Comparison of ENCODE assay signal across 10 mouse cellular contexts in the genomic region with DNA sequence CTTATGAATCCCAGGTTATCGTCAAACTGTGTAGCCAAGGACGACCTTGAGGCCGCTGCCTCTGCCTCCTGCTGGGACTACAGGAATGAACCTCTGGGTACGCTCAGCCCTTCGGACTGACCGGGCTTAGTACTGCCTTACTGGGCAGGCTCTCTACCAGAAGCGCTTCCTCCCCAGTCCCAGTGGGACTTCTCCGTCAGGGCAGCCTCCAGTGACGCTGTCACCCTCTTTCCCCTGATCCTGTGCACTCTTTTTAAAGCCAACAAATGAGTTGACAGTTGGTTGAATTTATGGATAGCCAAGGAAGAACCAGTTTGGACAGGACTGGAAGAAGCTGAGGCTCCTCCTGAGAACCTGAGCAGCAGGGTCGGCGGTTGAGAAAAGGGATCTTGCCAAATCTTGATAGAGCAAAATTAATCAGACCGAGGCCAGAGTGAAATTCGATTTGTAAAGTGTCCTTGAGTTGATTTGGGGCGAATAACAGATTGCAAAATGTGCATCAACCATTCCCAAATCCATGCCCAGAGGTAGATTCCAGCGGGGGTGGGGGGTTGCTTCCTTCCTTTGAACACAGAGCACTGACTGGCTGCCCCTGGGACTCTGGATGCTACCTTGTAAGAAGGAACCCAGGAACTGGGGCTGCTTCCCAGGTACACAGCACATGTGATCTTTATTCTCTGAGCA. TPM values are rescaled to one million over a fixed set of nuclear protein-coding genes. Genes with fewer than 3 reads are reported as not detected.
A peak's percentile ranks its signal among the peaks of the same experiment; 100 is the strongest.
DNase-seq lines count a peak whose midpoint lies in the region; ATAC-seq and TF ChIP-seq lines count a peak whose summit lies in the region.
"Had no signal": no experiment of that assay in that cellular context is flagged by ENCODE, and none has a peak within 500 bp of the region (broad histone marks: within the 10 kb centered on the region; RNA-seq: fewer than 3 reads in every experiment).

No protein-coding gene starts in this region.

- H3K4me2 ChIP-seq in hindbrain, postnatal 0 days (ENCODE audit: low read depth, low read length): no peak overlapping the region
- H3K4me2 ChIP-seq in kidney, embryonic 15.5 days: no peak overlapping the region

- TF ChIP-seq CTCF in hindbrain, postnatal 0 days (IDR thresholded peaks at IDR 0.05; ENCODE audit: low read depth): no peak

- H3K4me1 ChIP-seq in hindbrain, postnatal 0 days (ENCODE audit: insufficient read depth, low read length): no peaks in the 10 kb centered on the region
- H3K4me1 ChIP-seq in hindbrain, embryonic 10.5 days (replicated peaks): peaks cover 13% of the 10 kb centered on the region; the same call in 1 of the 2 replicates
- H3K4me1 ChIP-seq in kidney, embryonic 15.5 days: peaks cover 34% of the 10 kb centered on the region

- no peak for DNase-seq in hindbrain, postnatal 0 days (ENCODE audit: low spot score)
- DNase-seq in hindbrain, embryonic 10.5 days (ENCODE audit: low spot score): no peak
- peak; percentile 79 for DNase-seq in adipocyte (ENCODE audit: low spot score)
- DNase-seq in adrenal gland, postnatal 36 days: peak; percentile 63 to 74
- no peak for DNase-seq in cerebellum, adult 18-20 months

- no peaks in the 10 kb centered on the region for H3K27me3 ChIP-seq in hindbrain, postnatal 0 days (ENCODE audit: insufficient read depth, low read length)
- H3K27me3 ChIP-seq in hindbrain, embryonic 10.5 days (ENCODE audit: insufficient read depth, poor library complexity, severe bottlenecking): peaks cover 30% of the 10 kb centered on the region
- H3K27me3 ChIP-seq in kidney, embryonic 15.5 days: peaks cover 11% of the 10 kb centered on the region

- H3K9ac ChIP-seq in hindbrain, postnatal 0 days (replicated peaks; ENCODE audit: low read length): no peak overlapping the region
- no peak overlapping the region for H3K9ac ChIP-seq in kidney, embryonic 15.5 days

- H3K4me3 ChIP-seq in hindbrain, postnatal 0 days (ENCODE audit: low read length): no peak overlapping the region
- no peak overlapping the region for H3K4me3 ChIP-seq in hindbrain, embryonic 10.5 days
- H3K4me3 ChIP-seq in kidney, embryonic 15.5 days (replicated peaks): no peak overlapping the region
- H3K4me3 ChIP-seq: limb, embryonic 10.5 days had no signal

- no peak for ATAC-seq in hindbrain, postnatal 0 days
- ATAC-seq in kidney, embryonic 15.5 days (replicated peaks; ENCODE audit: low FRiP score): no peak
- no peak for ATAC-seq in activated CD4-positive, CD25-positive, alpha-beta regulatory T cell, adult 4 months
- no peak for ATAC-seq in granulocyte monocyte progenitor cell, adult 5-6 weeks (replicated peaks; ENCODE audit: poor library complexity, severe bottlenecking)

- no peaks in the 10 kb centered on the region for H3K9me3 ChIP-seq in hindbrain, postnatal 0 days (ENCODE audit: low read length)
- no peaks in the 10 kb centered on the region for H3K9me3 ChIP-seq in hindbrain, embryonic 10.5 days
- no peaks in the 10 kb centered on the region for H3K9me3 ChIP-seq in kidney, embryonic 15.5 days (replicated peaks)
- H3K9me3 ChIP-seq: limb, embryonic 10.5 days had no signal

- 48% methylated on average over 15 of the region's 15 CpGs for whole genome bisulfite sequencing in hindbrain, postnatal 0 days
- 55% methylated on average over 15 of the region's 15 CpGs for WGBS in hindbrain, embryonic 10.5 days
- WGBS in kidney, embryonic 15.5 days: 49% methylated on average over 15 of the region's 15 CpGs

- peaks cover 50% of the 10 kb centered on the region for H3K36me3 ChIP-seq in hindbrain, postnatal 0 days (ENCODE audit: insufficient read depth, low read length)
- H3K36me3 ChIP-seq in hindbrain, embryonic 10.5 days: peaks cover 66% of the 10 kb centered on the region
- H3K36me3 ChIP-seq in kidney, embryonic 15.5 days: peaks cover 59% of the 10 kb centered on the region

- H3K27ac ChIP-seq in hindbrain, postnatal 0 days: peak overlapping the region; percentile 20; the same call in 1 of the 2 replicates
- H3K27ac ChIP-seq in hindbrain, embryonic 10.5 days: no peak overlapping the region
- H3K27ac ChIP-seq in kidney, embryonic 15.5 days: peak overlapping the region; percentile 82
- H3K27ac ChIP-seq: limb, embryonic 10.5 days had no signal

RNA-seq across cellular contexts. Expression of gene Fam166b, which starts 9.8 kb away (rescaled TPM):
- total RNA-seq in hindbrain, postnatal 0 days (2014; rRNA removed): 0.61 and 1.4 TPM in 2 replicates
- polyA plus RNA-seq in hindbrain, postnatal 0 days (2015; fragmentation: Nextera tagmentation; extraction: Ambion mirVana): 1.6 TPM in 2 replicates
- 0.47 TPM in 1 of 2 replicates, not detected in the other for polyA plus RNA-seq in hindbrain, embryonic 10.5 days (2016; fragmentation: Nextera tagmentation; extraction: Ambion mirVana)
- total RNA-seq in adrenal gland, postnatal 36 days (2021): under 1 TPM in 1 of 2 experiments, not detected in 1; 0.92 TPM
- 0.27 and 0.44 TPM in 2 replicates for polyA plus RNA-seq in kidney, embryonic 15.5 days (2015; fragmentation: Nextera tagmentation; extraction: Ambion mirVana)
- not detected for polyA plus RNA-seq in activated CD4-positive, CD25-positive, alpha-beta regulatory T cell, adult 4 months (2017; shearing (Covaris generic))
- not detected in 2 replicates for total RNA-seq in granulocyte monocyte progenitor cell, adult 5-6 weeks (2014; fragmentation: Nextera tagmentation)
- total RNA-seq in granulocyte monocyte progenitor cell, adult 5-6 weeks (2017): not detected in 2 replicates
- total RNA-seq: megakaryocyte, adult 5-6 weeks had no signal

RNA-seq across cellular contexts. Expression of gene Tesk1, which starts 22.6 kb away (rescaled TPM):
- total RNA-seq in hindbrain, postnatal 0 days (2014; rRNA removed): 157 and 171 TPM in 2 replicates
- polyA plus RNA-seq in hindbrain, postnatal 0 days (2015; fragmentation: Nextera tagmentation; extraction: Ambion mirVana): 16.2 and 17.8 TPM in 2 replicates
- 7.1 and 8.3 TPM in 2 replicates for polyA plus RNA-seq in hindbrain, embryonic 10.5 days (2016; fragmentation: Nextera tagmentation; extraction: Ambion mirVana)
- total RNA-seq in adrenal gland, postnatal 36 days (2021): 10 to 100 TPM; 52.2 to 65.5 TPM
- 5.9 and 7.4 TPM in 2 replicates for polyA plus RNA-seq in kidney, embryonic 15.5 days (2015; fragmentation: Nextera tagmentation; extraction: Ambion mirVana)
- 1 to 10 TPM in 1 of 2 experiments, under 1 TPM in 1; 0.48 to 1.1 TPM for polyA plus RNA-seq in activated CD4-positive, CD25-positive, alpha-beta regulatory T cell, adult 4 months (2017; shearing (Covaris generic))
- total RNA-seq in granulocyte monocyte progenitor cell, adult 5-6 weeks (2014; fragmentation: Nextera tagmentation): 6.9 and 24.2 TPM in 2 replicates
- 5.9 and 7.4 TPM in 2 replicates for total RNA-seq in granulocyte monocyte progenitor cell, adult 5-6 weeks (2017)

RNA-seq across cellular contexts. Expression of gene Cd72, which starts 35.3 kb away (rescaled TPM):
- total RNA-seq in hindbrain, postnatal 0 days (2014; rRNA removed): not detected in 2 replicates
- 4.4 and 4.7 TPM in 2 replicates for polyA plus RNA-seq in hindbrain, postnatal 0 days (2015; fragmentation: Nextera tagmentation; extraction: Ambion mirVana)
- 1.8 and 2.4 TPM in 2 replicates for polyA plus RNA-seq in hindbrain, embryonic 10.5 days (2016; fragmentation: Nextera tagmentation; extraction: Ambion mirVana)
- 1 to 10 TPM; 2.7 to 3.4 TPM for total RNA-seq in adrenal gland, postnatal 36 days (2021)
- 3.0 and 4.3 TPM in 2 replicates for polyA plus RNA-seq in kidney, embryonic 15.5 days (2015; fragmentation: Nextera tagmentation; extraction: Ambion mirVana)
- polyA plus RNA-seq in activated CD4-positive, CD25-positive, alpha-beta regulatory T cell, adult 4 months (2017; shearing (Covaris generic)): 10 to 100 TPM; 63.4 to 67.4 TPM
- total RNA-seq in granulocyte monocyte progenitor cell, adult 5-6 weeks (2014; fragmentation: Nextera tagmentation): 7.7 and 11.1 TPM in 2 replicates
- 7.0 and 9.1 TPM in 2 replicates for total RNA-seq in granulocyte monocyte progenitor cell, adult 5-6 weeks (2017)

RNA-seq across cellular contexts. Expression of gene Rusc2, which starts 37.3 kb away (rescaled TPM):
- total RNA-seq in hindbrain, postnatal 0 days (2014; rRNA removed): 151 and 189 TPM in 2 replicates
- 51.3 and 63.8 TPM in 2 replicates for polyA plus RNA-seq in hindbrain, postnatal 0 days (2015; fragmentation: Nextera tagmentation; extraction: Ambion mirVana)
- 12.5 and 33.4 TPM in 2 replicates for polyA plus RNA-seq in hindbrain, embryonic 10.5 days (2016; fragmentation: Nextera tagmentation; extraction: Ambion mirVana)
- total RNA-seq in adrenal gland, postnatal 36 days (2021): 10 to 100 TPM; 37.2 to 50.1 TPM
- 11.7 and 14.1 TPM in 2 replicates for polyA plus RNA-seq in kidney, embryonic 15.5 days (2015; fragmentation: Nextera tagmentation; extraction: Ambion mirVana)
- polyA plus RNA-seq in activated CD4-positive, CD25-positive, alpha-beta regulatory T cell, adult 4 months (2017; shearing (Covaris generic)): not detected
- 1.3 and 2.9 TPM in 2 replicates for total RNA-seq in granulocyte monocyte progenitor cell, adult 5-6 weeks (2014; fragmentation: Nextera tagmentation)
- total RNA-seq in granulocyte monocyte progenitor cell, adult 5-6 weeks (2017): 1.7 and 1.9 TPM in 2 replicates

Comparison
In these comparisons a context has a peak if more than half of its experiments do, and no peak if none do; other contexts are left out.
1. DNase-seq: peak in adipocyte (single experiment) and adrenal gland, postnatal 36 days (2 of 2); none in hindbrain, postnatal 0 days (single experiment), hindbrain, embryonic 10.5 days (single experiment) and cerebellum, adult 18-20 months (0 of 2).
2. RNA of gene Cd72, which starts 35.3 kb away (polyA plus RNA-seq): 63.4 to 67.4 TPM in activated CD4-positive, CD25-positive, alpha-beta regulatory T cell, adult 4 months; 4.4 to 4.7 TPM in hindbrain, postnatal 0 days, 3.0 to 4.3 TPM in kidney, embryonic 15.5 days and 1.8 to 2.4 TPM in hindbrain, embryonic 10.5 days; every median in the first group is over 10 times any median in the second.